Mouse (Mus musculus) kidney, embryonic 16.5 days (tissue): ENCODE results near the gene Ints14. TPM values are rescaled to one million over a fixed set of nuclear protein-coding genes. Genes with fewer than 3 reads are reported as not detected.

Experiments
- ATAC-seq: fragments of 200-750 bp; cut with Nextera tagmentation; 2 replicates; pipeline ENCODE4 v1.8.0; 2017; ENCODE audit warnings: moderate TSS enrichment; ENCODE audit not compliant: low FRiP score, low TSS enrichment
- H3K27ac ChIP-seq: fragments of 300-500 bp; sonication (generic); 2 replicates; pipeline ENCODE4 v1.5.1; 2014; ENCODE audit warnings: low read length
- H3K27me3 ChIP-seq: fragments of 300-500 bp; sonication (generic); 2 replicates; pipeline ENCODE4 v1.6.1; 2014; ENCODE audit warnings: low read length, control low read depth, mixed read lengths; ENCODE audit not compliant: insufficient read depth
- H3K36me3 ChIP-seq: fragments of 300-500 bp; sonication (generic); 2 replicates; pipeline ENCODE4 v1.6.1; 2014; ENCODE audit warnings: low read length, control low read depth, mixed read lengths; ENCODE audit not compliant: insufficient read depth
- H3K4me1 ChIP-seq: fragments of 300-500 bp; sonication (generic); 2 replicates; pipeline ENCODE4 v1.6.1; 2014; ENCODE audit warnings: low read length, control low read depth, mixed read lengths; ENCODE audit not compliant: insufficient read depth
- H3K4me2 ChIP-seq: fragments of 300-500 bp; sonication (generic); replicated peaks from 2 replicates; pipeline ENCODE4 v1.6.1; 2014; ENCODE audit warnings: low read depth, low read length
- H3K4me3 ChIP-seq: fragments of 300-500 bp; sonication (generic); 2 replicates; pipeline ENCODE4 v1.5.1; 2014; ENCODE audit warnings: mild to moderate bottlenecking, low read length
- H3K9ac ChIP-seq: fragments of 300-500 bp; sonication (generic); replicated peaks from 2 replicates; pipeline ENCODE4 v1.6.1; 2014; ENCODE audit warnings: low read length
- H3K9me3 ChIP-seq: fragments of 300-500 bp; sonication (generic); 2 replicates; pipeline ENCODE4 v1.6.1; 2016; ENCODE audit warnings: low read length, control low read depth
- WGBS: fragments of 180-500 bp; shearing (Covaris S2); extraction: QIAGEN DNeasy Blood & Tissue Kit; methylation state at CpG from one replicate; pipeline ENCODE4 v1.1.7; 2014; 5-methylcytosine and 5-hydroxymethylcytosine counted together
- polyA plus RNA-seq: library from polyadenylated mRNA; unstranded; fragments of >200 nt; fragmentation: Nextera tagmentation; extraction: Ambion mirVana; gene quantifications from 2 replicates; pipeline ENCODE4 v1.2.1, GENCODE M21; 2015

Gene Ints14
- 59.8 and 66.8 TPM in 2 replicates for polyA plus RNA-seq

GRCm38 (mm10) chr9:64960117-64960977 lies at the start of gene Ints14:
Ints14 (plus strand) TSS chr9:64960905.
- peak; percentile 98 for ATAC-seq
- no peaks in the 10 kb centered on the region for H3K27me3 ChIP-seq
- H3K4me1 ChIP-seq: peaks cover 6% of the 10 kb centered on the region
- H3K4me2 ChIP-seq: peak within 1 kb of the TSS; percentile 65
- H3K9ac ChIP-seq: peak within 1 kb of the TSS; percentile 90
- peaks cover 12% of the 10 kb centered on the region for H3K36me3 ChIP-seq
- H3K9me3 ChIP-seq: no peaks in the 10 kb centered on the region
- peak within 1 kb of the TSS; percentile 88 for H3K27ac ChIP-seq
- peak within 1 kb of the TSS; percentile 67 for H3K4me3 ChIP-seq
- WGBS: 3% methylated on average over 29 of the region's 29 CpGs

- Histone ChIP-seq H3K27ac (no peak overlapping the region), H3K9ac (no peak overlapping the region), H3K9me3 (peaks cover 5% of the 10 kb centered on the region; the same call in 1 of the 2 replicates), H3K4me2 (no peak overlapping the region), H3K4me1 (no peaks in the 10 kb centered on the region), H3K27me3 (no peaks in the 10 kb centered on the region), H3K36me3 (peaks cover 4% of the 10 kb centered on the region; the same call in 1 of the 2 replicates), H3K4me3 (no peak overlapping the region)
- ATAC-seq: no peak
- 93% methylated on average over 4 of the region's 4 CpGs for WGBS
Observed at GRCm38 (mm10) chr9:64913406-64913805, 47.3 kb upstream of the Ints14 start.

- no peaks in the 10 kb centered on the region for H3K27me3 ChIP-seq
- H3K9me3 ChIP-seq: peaks cover 5% of the 10 kb centered on the region; the same call in 1 of the 2 replicates
- H3K4me3 ChIP-seq: no peak overlapping the region
- no peak overlapping the region for H3K4me2 ChIP-seq
- ATAC-seq: no peak
- WGBS: 78% methylated on average over 2 of the region's 2 CpGs
- H3K36me3 ChIP-seq: peaks cover 4% of the 10 kb centered on the region; the same call in 1 of the 2 replicates
- no peak overlapping the region for H3K9ac ChIP-seq
- no peaks in the 10 kb centered on the region for H3K4me1 ChIP-seq
- no peak overlapping the region for H3K27ac ChIP-seq
Observed at GRCm38 (mm10) chr9:64913973-64914372, 46.7 kb upstream of the Ints14 start.

GRCm38 (mm10) chr9:64914629-64915028 lies 46.1 kb upstream of the Ints14 start:
- H3K9ac ChIP-seq: no peak overlapping the region
- 74% methylated on average over 4 of the region's 4 CpGs for WGBS
- no peaks in the 10 kb centered on the region for H3K4me1 ChIP-seq
- H3K36me3 ChIP-seq: peaks cover 4% of the 10 kb centered on the region; the same call in 1 of the 2 replicates
- no peaks in the 10 kb centered on the region for H3K27me3 ChIP-seq
- H3K9me3 ChIP-seq: peaks cover 5% of the 10 kb centered on the region; the same call in 1 of the 2 replicates
- H3K4me2 ChIP-seq: no peak overlapping the region
- ATAC-seq: no peak
- H3K4me3 ChIP-seq: no peak overlapping the region
- no peak overlapping the region for H3K27ac ChIP-seq

- no peak overlapping the region for H3K27ac ChIP-seq
- WGBS: 38% methylated on average over 16 of the region's 16 CpGs
- H3K4me2 ChIP-seq: peak overlapping the region; percentile 52
- H3K27me3 ChIP-seq: no peaks in the 10 kb centered on the region
- H3K4me3 ChIP-seq: peak overlapping the region; percentile 41
- H3K36me3 ChIP-seq: peaks cover 2% of the 10 kb centered on the region; the same call in 1 of the 2 replicates
- H3K9me3 ChIP-seq: peaks cover 2% of the 10 kb centered on the region; the same call in 1 of the 2 replicates
- peak overlapping the region; percentile 45 for H3K9ac ChIP-seq
- peak; percentile 19; the same call in 1 of the 2 replicates for ATAC-seq
- no peaks in the 10 kb centered on the region for H3K4me1 ChIP-seq
Observed at GRCm38 (mm10) chr9:64918560-64918959, 42.1 kb upstream of the Ints14 start.

GRCm38 (mm10) chr9:64925771-64926170 lies 34.9 kb upstream of the Ints14 start:
- H3K9me3 ChIP-seq: no peaks in the 10 kb centered on the region
- no peaks in the 10 kb centered on the region for H3K36me3 ChIP-seq
- H3K27ac ChIP-seq: no peak overlapping the region
- no peak overlapping the region for H3K4me2 ChIP-seq
- no peaks in the 10 kb centered on the region for H3K27me3 ChIP-seq
- no peaks in the 10 kb centered on the region; the same call in 1 of the 2 replicates for H3K4me1 ChIP-seq
- no peak overlapping the region for H3K9ac ChIP-seq
- H3K4me3 ChIP-seq: no peak overlapping the region
- no peak for ATAC-seq
- 69% methylated on average over 5 of the region's 5 CpGs for WGBS

GRCm38 (mm10) chr9:64926201-64926991 lies 34.3 kb upstream of the Ints14 start:
- 74% methylated on average over 8 of the region's 8 CpGs for WGBS
- H3K36me3 ChIP-seq: no peaks in the 10 kb centered on the region
- no peaks in the 10 kb centered on the region; the same call in 1 of the 2 replicates for H3K4me1 ChIP-seq
- no peaks in the 10 kb centered on the region for H3K27me3 ChIP-seq
- H3K4me3 ChIP-seq: no peak overlapping the region
- H3K9ac ChIP-seq: no peak overlapping the region
- ATAC-seq: no peak
- H3K9me3 ChIP-seq: no peaks in the 10 kb centered on the region
- H3K27ac ChIP-seq: no peak overlapping the region
- no peak overlapping the region for H3K4me2 ChIP-seq

GRCm38 (mm10) chr9:64930256-64930655 lies 30.4 kb upstream of the Ints14 start:
- Histone ChIP-seq H3K27ac (no peak overlapping the region), H3K36me3 (no peaks in the 10 kb centered on the region)

GRCm38 (mm10) chr9:64931751-64932610 lies 28.7 kb upstream of the Ints14 start:
- Histone ChIP-seq H3K9ac (no peak overlapping the region), H3K27ac (no peak overlapping the region), H3K4me3 (no peak overlapping the region), H3K36me3 (no peaks in the 10 kb centered on the region), H3K4me1 (0 out of 2 replicates have a peak, but pooled peaks cover 5% of the 10 kb centered on the region), H3K27me3 (no peaks in the 10 kb centered on the region), H3K4me2 (no peak overlapping the region), H3K9me3 (no peaks in the 10 kb centered on the region)
- WGBS: 68% methylated on average over 7 of the region's 7 CpGs
- no peak for ATAC-seq

More at GRCm38 (mm10) chr9:64930256-64930655, 30.4 kb upstream of the Ints14 start:
- Histone ChIP-seq H3K27me3 (no peaks in the 10 kb centered on the region), H3K9me3 (no peaks in the 10 kb centered on the region), H3K4me1 (peaks cover 5% of the 10 kb centered on the region; the same call in 1 of the 2 replicates), H3K9ac (no peak overlapping the region), H3K4me2 (no peak overlapping the region), H3K4me3 (no peak overlapping the region)
- 76% methylated on average over 4 of the region's 4 CpGs for WGBS
- ATAC-seq: no peak
